Mouse (Mus musculus) adrenal gland, postnatal 4 days (tissue): ENCODE measurements around the gene Cdc42ep4. TPM values are rescaled to one million over a fixed set of nuclear protein-coding genes. Genes with fewer than 3 reads are reported as not detected.
A peak's percentile ranks its signal among the peaks of the same experiment; 100 is the strongest.

ENCODE experiments used
- DNase-seq, 2 experiments: peaks; one replicate each; pipeline ENCODE4 v3.0.0; 2021 to 2022; ENCODE audit warnings: low spot score in 2 of 2, mixed read lengths in 2 of 2
- total RNA-seq, 2 experiments: library from RNA; stranded (reverse); gene quantifications; 2 replicates each; pipeline ENCODE4 v1.2.3; 2021

Cdc42ep4 gene
- total RNA-seq, 2 experiments from 2014 or later, result 86.9 to 95.5 TPM

GRCm38 (mm10) chr11:113752158-113752661 lies 529 bp upstream of the Cdc42ep4 start:
- DNase-seq, result no peak

- peak; percentile 39 to 58 for DNase-seq
Measured at GRCm38 (mm10) chr11:113750571-113751483, 854 bp downstream of the Cdc42ep4 start.

- DNase-seq, result no peak
Measured at GRCm38 (mm10) chr11:113749749-113750351, 1.8 kb downstream of the Cdc42ep4 start.

- DNase-seq, result no peak
Measured at GRCm38 (mm10) chr11:113748797-113749521, 2.7 kb downstream of the Cdc42ep4 start.

- DNase-seq, result no peak
Measured at GRCm38 (mm10) chr11:113747725-113748380, 3.8 kb downstream of the Cdc42ep4 start.

GRCm38 (mm10) chr11:113747056-113747455 lies 4.6 kb downstream of the Cdc42ep4 start:
- no peak for DNase-seq

GRCm38 (mm10) chr11:113745961-113746360 lies 5.7 kb downstream of the Cdc42ep4 start:
- no peak for DNase-seq

- DNase-seq, result no peak
Measured at GRCm38 (mm10) chr11:113742998-113743397, 8.7 kb downstream of the Cdc42ep4 start.

- DNase-seq, result no peak
Measured at GRCm38 (mm10) chr11:113740100-113740499, 11.6 kb downstream of the Cdc42ep4 start.

GRCm38 (mm10) chr11:113739213-113739612 lies 12.5 kb downstream of the Cdc42ep4 start:
- DNase-seq, result no peak

- DNase-seq, result no peak
Measured at GRCm38 (mm10) chr11:113737912-113738311, 13.8 kb downstream of the Cdc42ep4 start.

GRCm38 (mm10) chr11:113737553-113737854 lies 14.2 kb downstream of the Cdc42ep4 start:
- no peak for DNase-seq

- no peak for DNase-seq
Measured at GRCm38 (mm10) chr11:113736848-113737552, 14.7 kb downstream of the Cdc42ep4 start.

GRCm38 (mm10) chr11:113735151-113735550 lies 16.5 kb downstream of the Cdc42ep4 start:
- DNase-seq, result no peak

- DNase-seq, result no peak
Measured at GRCm38 (mm10) chr11:113733631-113734364, 17.9 kb downstream of the Cdc42ep4 start.

- DNase-seq, result no peak
Measured at GRCm38 (mm10) chr11:113731945-113732612, 19.6 kb downstream of the Cdc42ep4 start.

GRCm38 (mm10) chr11:113730879-113731278 lies 20.8 kb downstream of the Cdc42ep4 start:
- DNase-seq, result no peak

- no peak for DNase-seq
Measured at GRCm38 (mm10) chr11:113729917-113730316, 21.8 kb downstream of the Cdc42ep4 start.

GRCm38 (mm10) chr11:113729239-113729638 lies 22.4 kb downstream of the Cdc42ep4 start:
- DNase-seq, result no peak
